Mouse (Mus musculus) layer of hippocampus, adult 8-10 months (tissue): Measurements from ENCODE around the gene Jhy. TPM values are rescaled to one million over a fixed set of nuclear protein-coding genes. Genes with fewer than 3 reads are reported as not detected.

Source experiments
- DNase-seq, 2 experiments: peaks; one replicate each; pipeline ENCODE4 v3.0.0; 2022; ENCODE audit warnings: low spot score in 2 of 2
- total RNA-seq, 4 experiments: library from RNA; stranded (reverse); gene quantifications; 2 replicates each; pipeline ENCODE4 v1.2.4; 2022

Jhy gene
- total RNA-seq, result under 1 TPM; 0.27 to 0.60 (median 0.41) TPM

DNA sequence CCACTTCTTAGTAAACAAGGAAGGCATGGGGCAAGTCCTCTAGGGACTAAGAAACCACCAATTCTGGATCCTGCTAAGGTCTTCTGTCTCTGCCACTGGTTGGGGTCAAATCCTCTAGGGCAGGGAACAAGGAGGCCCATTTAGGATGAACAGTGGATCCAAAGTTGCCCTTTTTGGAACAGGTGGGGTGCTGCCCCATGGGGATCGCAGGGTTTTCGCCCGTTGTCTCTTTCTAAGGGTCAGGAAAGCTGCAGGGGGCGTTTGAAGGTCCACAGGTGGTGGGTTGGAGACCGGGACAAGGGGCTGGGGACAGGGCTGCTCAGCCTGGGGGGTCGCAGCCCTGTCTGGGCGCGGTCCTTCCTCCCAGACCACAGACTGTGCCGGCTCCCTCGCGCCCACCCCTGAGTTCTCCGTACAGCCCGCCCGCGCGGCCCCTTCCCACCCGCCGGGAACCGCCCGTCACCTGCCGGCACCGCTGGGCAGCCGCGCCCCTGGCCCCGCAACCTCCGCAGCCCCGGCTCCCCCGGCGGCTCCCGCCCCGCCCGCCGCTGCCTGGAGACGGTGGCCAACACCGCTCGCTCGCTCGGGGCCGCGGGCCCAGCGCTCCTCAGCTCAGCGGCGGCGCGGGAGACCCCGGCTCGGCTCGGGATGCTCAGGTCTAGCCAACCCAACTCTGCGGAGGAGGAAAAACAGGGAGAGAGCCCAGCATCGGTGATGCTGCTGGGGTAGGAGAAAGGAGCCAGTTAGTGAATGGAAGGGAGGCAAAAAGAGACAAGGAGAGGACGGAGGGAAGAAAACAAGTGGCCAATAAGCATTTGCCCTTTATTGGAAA lies at the start of gene Jhy:
Gene Jhy, minus strand, starts transcription at position 533 of the 832 bp plus-strand sequence.
- DNase-seq, result no peak

DNA sequence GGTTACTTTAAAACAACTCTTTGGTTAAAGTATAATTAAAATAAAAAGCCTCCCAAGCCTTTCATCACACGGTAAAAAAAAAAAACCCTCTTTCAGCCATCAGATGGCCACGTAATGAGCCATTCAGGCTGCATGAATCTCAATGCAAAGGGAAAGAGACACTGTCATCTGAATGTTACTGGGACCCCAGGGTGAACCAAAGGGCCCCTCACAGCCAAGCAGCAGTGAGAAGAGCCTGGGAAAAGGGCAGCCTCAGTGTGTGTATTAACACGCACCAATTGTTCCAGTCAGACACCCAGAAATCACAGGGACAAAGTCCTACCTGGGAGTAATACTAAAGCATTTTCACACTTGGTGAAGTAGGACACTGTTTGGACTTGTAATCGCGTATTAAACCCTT lies 48.5 kb upstream of the Jhy start:
- no peak for DNase-seq

- peak in 1 of 2 experiments; percentile 32 for DNase-seq
These were observed 47.9 kb upstream of the Jhy start for GRCm38 (mm10) chr9:41011512-41012436.

GRCm38 (mm10) chr9:41007785-41008184 lies 43.9 kb upstream of the Jhy start:
- DNase-seq, result no peak

- DNase-seq, result no peak
These were observed 40.5 kb upstream of the Jhy start, which contains the start of gene Crtam for GRCm38 (mm10) chr9:41004415-41004814. Gene Crtam (minus strand): TSS chr9:41004628.

- DNase-seq, result no peak
These were observed 33.3 kb upstream of the Jhy start for GRCm38 (mm10) chr9:40997116-40997779.

DNA sequence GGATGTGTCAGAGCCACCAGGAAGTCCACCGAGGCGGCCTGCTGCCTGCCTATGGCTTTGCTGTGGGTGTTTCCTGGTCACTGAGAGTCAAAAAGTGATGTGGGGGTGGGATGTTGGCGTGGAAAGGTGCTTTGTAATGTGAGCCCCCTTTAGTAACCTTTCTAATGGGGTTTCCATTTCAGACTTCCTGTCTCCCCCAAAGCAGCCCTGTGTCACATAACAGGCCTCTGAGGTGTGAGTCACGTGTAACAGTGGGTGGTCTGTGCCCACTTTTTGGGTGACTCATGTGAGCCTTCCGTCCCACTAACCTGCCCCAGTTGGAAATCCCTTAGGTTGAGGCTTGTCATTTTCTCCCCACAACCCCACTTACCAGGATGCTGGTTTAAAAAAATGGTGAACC lies 30.2 kb upstream of the Jhy start:
- no peak for DNase-seq

GRCm38 (mm10) chr9:40991511-40991910 lies 27.6 kb upstream of the Jhy start:
- DNase-seq, result no peak

GRCm38 (mm10) chr9:40989940-40990588 lies 26.1 kb upstream of the Jhy start:
- DNase-seq, result peak; percentile 52 to 68

DNA sequence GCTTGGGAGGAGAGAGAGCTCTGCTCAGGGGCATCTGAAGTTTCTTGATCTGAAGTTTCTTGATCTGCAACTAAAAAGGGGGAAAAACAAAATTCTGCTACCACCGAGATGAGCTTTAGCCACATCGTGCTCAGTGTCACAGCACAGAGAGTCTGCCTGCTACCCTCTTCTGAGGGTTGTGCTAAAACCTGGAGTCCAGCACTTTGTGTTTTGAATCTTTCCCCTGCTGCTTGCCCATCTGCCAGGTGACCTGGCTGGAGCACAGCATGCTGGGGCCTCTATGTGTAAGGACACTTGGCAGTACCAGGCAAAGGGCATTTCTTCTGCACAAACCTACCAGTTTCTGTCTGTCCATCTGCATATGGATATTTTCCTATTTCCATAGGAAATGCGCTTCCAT lies 20.4 kb upstream of the Jhy start:
- no peak for DNase-seq

GRCm38 (mm10) chr9:40983758-40984157 lies 19.8 kb upstream of the Jhy start:
- DNase-seq, result no peak

DNA sequence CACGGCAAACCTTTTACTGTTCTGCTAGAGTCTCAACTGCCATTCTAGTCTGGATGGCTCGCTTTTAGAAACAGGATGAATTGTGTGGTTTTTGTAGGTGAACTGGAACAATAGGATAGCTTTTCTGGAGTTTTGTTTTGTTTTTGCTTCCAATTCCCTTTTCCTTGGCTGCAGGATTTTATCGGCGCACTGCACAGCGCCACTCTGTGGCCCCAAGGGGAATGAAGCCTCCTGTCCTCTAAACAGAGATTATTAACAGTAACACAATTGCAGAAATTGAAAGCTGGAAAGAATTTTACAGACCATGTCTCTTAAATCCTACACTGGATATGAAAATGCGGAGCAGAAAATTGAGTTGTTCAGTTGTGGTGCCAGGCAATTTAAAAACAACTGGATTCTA lies 18.6 kb upstream of the Jhy start:
- DNase-seq, result peak in 1 of 2 experiments; percentile 18

- no peak for DNase-seq
These were observed 10.3 kb upstream of the Jhy start for GRCm38 (mm10) chr9:40974042-40974801.

GRCm38 (mm10) chr9:40964418-40964714 lies 448 bp upstream of the Jhy start:
- no peak for DNase-seq

DNA sequence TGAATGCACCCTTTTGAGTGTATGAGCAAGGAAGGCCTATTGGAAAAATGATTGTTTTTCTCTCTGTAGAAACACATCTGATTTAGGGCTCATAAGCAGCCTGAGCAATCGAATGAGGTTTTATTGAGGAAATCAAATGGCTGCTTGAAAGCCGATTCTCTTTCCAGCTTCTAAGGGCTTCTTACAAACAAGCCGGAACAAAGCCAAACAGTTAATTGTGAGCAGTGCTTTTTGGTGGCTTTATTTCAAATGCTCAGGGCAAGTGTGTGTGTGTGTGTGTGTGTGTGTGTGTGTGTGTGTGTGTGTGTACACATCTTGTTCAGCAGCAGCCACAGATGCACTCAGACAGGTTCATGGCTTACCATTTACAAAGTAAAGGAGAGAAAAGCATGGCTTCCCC lies 2.5 kb downstream of the Jhy start:
- no peak for DNase-seq

DNA sequence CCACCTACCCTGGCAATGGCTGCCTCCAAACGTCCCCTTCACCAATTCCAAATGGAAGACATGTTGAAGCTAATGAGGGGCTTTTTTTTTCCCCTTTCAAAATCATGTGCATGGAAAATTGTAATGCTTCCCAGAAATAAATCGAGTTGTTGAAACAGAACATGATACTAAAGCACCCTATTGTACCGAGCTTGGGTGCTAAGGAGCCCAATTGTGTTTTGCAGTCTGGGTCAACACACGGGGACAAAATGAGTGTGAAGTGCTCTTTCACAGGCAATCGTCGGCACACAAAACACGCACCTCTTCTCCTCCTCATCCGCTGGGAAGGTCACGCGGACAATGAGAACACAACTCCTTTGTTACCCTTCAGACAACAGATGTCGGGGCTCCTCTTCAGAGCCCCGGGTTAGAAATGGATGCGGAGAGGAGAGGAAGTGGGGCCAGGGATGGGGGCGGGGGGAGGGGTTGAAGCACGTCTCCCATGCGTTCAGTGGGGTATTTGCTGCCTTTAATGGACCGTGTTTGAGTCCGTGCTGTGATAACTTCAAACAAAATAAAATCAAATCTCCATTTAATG lies 14.8 kb downstream of the Jhy start:
- no peak for DNase-seq

DNA sequence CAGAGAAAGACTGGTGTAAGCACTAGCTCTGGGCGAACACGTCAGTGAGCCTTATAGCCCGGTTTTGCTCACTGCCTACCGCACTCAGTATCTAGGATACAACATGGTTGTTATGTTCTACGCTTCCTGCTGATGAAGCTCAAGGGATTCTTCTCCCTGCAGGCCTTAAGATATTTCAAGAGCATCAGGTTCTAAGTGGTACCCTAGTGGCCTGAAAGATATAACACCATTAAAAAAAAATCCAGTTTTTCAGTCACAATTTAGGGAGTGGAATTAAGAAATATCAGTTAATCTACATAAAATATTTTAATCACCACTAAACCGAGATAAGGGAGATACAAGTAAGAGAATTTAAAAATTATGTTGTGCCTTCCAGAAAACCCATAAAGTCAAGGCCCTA lies 15.4 kb downstream of the Jhy start:
- DNase-seq, result no peak

GRCm38 (mm10) chr9:40947131-40947530 lies 16.8 kb downstream of the Jhy start:
- DNase-seq, result no peak

DNA sequence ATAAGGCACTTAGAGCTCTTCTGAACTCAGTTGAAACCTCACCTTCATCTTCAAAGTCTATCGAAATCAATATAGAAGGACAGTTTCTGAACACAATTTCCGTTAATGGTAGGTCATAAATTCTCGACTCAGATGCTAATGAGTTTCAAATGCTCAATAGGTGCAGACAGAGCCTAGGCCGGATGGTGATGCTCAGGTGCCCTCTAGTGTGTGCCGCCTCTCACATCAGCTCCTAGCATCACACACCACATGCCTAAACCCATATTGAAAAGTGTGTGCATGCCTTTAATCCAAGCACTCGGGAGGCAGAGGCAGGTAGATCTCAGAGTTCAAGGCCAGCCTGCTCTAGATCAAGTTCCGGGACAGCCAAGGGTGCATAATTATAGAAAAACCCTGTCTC lies 26.5 kb downstream of the Jhy start:
- DNase-seq, result no peak

DNA sequence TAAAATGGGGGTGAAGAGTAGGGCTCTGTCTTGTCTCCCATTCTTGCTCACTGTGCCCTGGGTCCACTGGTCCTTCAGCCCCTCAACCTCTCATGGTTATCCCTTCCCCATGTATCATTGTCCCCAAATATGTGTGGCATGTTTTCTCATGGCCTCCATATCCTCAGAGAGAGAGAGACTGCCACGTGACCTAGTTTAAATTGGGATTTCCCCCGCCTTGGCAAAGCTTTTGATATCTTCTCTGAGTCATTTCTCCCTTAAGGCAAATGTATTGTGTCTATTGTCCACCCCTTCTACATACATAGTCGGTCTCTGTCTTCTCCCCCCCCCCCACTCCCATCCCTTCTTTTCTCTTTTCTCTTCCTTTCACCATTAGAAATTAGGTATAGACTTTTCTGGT lies 30.6 kb downstream of the Jhy start:
- no peak for DNase-seq
